Mouse (Mus musculus): ENCODE data around the gene Zbtb7a.
A peak's percentile ranks its signal among the peaks of the same experiment; 100 is the strongest.

The Zbtb7a gene

DNA sequence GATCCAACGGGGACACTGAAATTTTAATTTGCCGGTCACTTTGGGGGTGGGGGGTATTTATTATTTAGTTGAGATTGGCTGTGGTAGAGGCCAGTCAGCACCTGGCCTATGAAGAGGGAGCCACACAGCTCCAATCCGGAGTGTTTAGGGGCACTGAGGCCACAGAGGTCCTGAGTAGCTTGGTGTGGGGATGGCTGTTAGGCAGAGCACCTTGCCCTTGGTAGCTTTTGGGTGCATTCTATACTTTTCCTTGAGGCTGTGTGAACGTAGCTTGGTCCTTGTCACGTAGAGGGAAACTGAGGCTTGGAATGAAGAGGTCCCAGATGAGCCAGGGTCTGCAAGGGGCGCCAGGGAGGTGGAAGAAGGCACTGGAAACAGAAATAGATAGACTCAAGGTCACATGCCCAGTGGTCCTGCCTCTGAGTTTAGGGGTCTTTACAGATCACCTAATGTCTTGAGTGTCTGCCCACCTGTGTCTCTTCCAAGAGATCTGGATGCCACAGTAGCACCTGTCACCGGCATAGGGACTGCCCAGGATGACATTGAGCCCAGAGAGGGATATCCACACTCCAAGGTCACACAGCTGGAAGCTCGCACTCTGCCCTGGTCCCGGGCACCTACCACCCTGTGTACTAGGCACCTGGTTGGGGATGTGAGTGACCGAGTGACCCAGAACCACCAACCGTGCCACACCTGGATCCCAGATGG, 4.0 kb downstream of the Zbtb7a start:
- DNase-seq (ENCODE audit: low spot score): no peak

DNA sequence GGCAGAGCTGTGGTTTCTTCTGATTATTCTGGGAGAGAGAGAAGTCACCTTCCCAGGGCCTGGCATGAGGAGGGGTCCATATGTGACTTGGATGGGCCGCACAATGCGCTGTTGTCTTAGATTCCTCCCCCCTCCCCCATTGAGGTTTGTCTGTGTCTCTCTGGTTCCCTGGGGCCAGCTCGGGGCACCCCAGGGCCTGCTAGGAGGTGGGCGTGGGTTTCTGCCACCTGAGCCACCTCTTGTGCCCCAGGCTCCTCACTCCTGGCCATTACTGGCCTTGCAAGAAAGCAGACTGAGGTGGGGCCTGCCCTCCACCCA, 4.5 kb downstream of the Zbtb7a start:
- no peak for DNase-seq (ENCODE audit: low spot score)

DNA sequence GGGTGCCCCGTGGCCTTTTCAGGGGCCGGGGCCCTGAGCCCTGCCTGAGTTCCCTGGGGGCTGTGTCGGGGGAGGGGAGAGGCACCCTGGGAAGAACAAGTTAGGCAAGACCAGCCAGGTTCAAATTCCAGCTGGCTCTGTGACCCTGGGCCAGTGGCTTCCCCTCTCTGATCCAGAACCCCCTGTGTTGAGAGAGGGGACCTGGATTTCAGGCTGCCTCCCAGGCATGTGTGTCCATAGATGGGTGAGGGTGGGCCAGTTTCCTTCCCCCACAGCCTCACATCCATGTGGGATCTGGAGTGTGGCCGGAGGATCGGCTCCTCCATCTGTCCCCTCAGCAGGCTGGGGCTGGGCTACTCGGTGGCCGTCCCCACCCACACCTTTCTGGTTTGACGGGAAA, 5.0 kb downstream of the Zbtb7a start:
- peak; percentile 56 for DNase-seq (ENCODE audit: low spot score)

DNA sequence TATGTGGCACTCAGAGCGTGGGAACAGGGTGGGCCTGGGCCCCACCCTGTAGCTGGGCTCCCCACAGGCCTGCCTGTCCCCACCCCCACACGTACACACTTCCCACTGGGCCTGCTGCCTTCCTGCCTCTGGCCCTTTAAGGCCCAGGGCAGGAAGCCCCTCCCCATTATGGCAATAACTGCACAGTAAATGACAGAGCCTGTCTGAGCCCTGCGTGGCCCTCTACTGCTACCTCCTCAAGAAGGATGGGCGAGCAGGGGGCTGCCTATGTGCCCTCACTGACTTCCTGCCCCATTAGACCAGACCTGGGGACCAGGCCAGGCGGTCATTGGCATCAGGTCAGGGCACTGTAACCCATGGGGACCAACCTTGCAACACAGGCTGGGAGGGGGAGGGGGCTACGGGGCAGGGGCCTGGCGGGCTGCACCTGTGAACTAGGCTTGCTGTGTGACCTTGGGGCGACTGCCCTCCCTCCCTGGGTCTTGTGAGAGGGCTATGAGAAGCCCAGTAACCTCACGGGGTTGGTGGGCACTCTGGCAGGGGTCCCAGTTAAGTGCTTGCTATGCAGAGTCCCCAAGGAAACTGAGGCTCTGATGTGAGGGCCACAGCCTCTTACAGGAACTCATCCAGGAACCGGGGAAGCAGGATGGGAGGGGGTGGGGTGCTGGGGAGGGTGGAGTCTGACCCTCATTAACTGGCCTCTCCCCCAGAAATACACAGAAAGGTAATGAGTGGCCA, 5.9 kb downstream of the Zbtb7a start:
- no peak for DNase-seq (ENCODE audit: low spot score)

DNA sequence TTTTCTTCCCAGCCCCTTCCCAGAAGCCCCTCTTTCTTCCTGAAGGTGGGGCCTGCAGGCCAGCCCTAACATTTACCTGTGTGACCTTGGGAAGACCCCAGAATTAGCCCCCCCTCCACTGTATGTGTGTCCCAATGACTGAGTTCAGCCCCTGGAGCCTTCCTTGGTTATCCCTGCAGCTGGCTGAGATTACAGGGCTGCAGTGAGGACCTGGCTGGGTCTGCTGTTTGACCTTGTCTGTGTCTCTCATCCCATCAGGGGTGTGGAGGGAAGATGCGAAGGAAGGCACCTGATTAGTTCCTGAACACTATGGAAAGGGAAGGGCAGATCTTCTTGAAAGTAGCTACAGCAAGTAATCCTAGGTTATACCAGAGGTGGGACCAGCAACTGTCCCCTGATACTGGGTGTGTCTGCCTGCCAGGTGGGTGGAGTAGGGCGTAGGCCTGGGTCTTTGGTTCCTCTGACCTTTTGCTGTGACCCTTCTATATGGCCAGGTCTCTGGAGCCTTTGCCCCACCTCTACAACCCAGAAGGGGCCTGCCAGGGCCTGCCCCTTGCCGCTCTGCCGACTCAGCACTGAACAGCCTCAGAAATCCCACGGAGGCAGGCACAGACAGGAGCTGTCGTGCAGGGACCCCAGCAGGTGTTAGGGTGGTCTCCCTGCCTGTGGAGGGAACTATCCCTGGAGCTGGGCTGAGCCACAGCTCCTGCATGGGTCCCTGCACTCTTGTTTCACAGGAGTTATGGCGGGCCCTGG, 6.6 kb downstream of the Zbtb7a start:
- DNase-seq (ENCODE audit: low spot score): no peak

DNA sequence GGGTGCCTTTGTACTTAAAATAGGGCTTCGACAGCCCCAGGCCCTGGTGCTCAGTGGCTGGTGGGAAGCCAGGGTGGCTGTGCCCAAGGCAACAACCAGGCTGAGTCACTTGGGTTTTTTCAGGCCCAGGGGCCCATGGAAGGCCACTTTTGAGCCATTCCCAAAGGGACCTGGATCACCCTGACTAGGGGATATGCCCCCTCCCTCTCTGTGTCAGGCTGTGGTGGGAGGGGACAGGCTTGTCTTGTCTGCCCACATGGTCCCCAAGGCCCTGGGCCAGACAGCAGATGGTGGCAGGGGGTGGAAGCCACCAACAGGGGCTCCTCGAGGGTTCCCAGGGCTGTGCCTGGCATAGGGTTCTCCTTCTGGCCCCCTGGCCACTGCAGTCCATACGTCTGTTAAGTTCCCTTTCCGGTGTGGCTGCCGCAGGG, 7.5 kb downstream of the Zbtb7a start:
- DNase-seq (ENCODE audit: low spot score): no peak

DNA sequence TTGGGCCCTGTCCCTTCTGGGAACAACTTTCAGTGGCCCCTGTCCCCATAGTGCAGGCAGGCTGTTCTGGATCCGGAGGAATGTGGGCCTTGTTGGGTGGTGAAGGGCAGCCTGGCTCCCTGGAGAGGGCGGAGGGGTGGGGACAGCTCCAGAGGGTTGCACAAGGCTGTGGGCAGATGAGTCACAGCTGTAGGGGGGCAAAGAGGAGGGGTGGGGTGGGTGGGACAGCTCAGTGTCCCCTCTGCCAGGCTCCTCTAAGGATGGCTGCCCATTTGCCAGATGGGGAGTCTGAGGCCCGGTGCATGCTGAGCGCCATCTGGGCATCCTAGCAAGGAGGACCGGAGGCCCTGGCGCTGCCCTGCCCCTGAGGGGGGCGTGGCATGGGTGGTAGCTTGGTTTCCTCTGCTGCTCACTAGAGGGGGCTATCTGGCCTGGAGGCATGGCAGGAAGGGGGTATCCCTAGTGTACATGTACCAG, 8.2 kb downstream of the Zbtb7a start:
- no peak for DNase-seq (ENCODE audit: low spot score)

DNA sequence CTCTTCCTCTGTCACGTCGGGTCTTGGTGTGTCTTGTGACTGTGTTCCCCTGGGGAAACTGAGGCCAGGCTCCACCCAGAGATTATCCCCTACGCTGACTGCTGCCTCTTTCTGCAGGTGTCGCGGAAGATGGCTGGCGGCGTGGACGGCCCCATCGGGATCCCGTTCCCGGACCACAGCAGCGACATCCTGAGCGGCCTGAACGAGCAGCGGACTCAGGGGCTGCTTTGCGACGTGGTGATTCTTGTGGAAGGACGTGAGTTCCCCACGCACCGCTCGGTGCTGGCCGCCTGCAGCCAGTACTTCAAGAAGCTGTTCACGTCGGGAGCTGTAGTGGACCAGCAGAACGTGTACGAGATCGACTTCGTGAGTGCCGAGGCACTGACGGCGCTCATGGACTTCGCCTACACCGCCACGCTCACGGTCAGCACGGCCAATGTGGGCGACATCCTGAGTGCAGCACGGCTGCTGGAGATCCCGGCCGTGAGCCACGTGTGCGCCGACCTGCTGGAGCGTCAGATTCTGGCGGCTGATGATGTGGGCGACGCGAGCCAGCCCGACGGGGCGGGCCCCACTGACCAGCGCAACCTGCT, 8.9 kb downstream of the Zbtb7a start:
- DNase-seq (ENCODE audit: low spot score): no peak

DNA sequence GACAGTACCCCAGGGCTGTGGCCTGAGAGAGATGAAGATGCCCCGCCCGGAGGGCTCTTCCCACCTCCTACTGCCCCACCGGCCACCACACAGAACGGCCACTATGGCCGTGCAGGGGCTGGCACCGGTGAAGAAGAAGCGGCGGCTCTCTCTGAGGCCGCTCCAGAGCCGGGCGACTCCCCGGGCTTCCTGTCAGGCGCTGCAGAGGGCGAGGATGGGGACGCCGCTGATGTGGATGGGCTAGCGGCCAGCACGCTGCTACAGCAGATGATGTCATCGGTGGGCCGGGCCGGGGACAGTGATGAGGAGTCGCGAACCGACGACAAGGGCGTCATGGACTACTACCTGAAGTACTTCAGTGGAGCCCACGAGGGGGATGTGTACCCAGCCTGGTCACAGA, 9.6 kb downstream of the Zbtb7a start:
- DNase-seq (ENCODE audit: low spot score): no peak

GRCm38 (mm10) chr10:81145307-81145706, 10.3 kb downstream of the Zbtb7a start:
- DNase-seq (ENCODE audit: low spot score): no peak

GRCm38 (mm10) chr10:81145778-81146177, 10.8 kb downstream of the Zbtb7a start:
- no peak for DNase-seq (ENCODE audit: low spot score)

GRCm38 (mm10) chr10:81146296-81146695, 11.3 kb downstream of the Zbtb7a start:
- DNase-seq (ENCODE audit: low spot score): no peak

- no peak for DNase-seq (ENCODE audit: low spot score)
These were observed 16.2 kb downstream of the Zbtb7a start for GRCm38 (mm10) chr10:81151261-81151660.

- no peak for DNase-seq (ENCODE audit: low spot score)
These were observed 17.6 kb downstream of the Zbtb7a start for GRCm38 (mm10) chr10:81152609-81153008.

- DNase-seq (ENCODE audit: low spot score): no peak
These were observed 19.3 kb downstream of the Zbtb7a start for GRCm38 (mm10) chr10:81154313-81154712.

GRCm38 (mm10) chr10:81154736-81155135, 19.7 kb downstream of the Zbtb7a start:
- DNase-seq (ENCODE audit: low spot score): no peak

DNA sequence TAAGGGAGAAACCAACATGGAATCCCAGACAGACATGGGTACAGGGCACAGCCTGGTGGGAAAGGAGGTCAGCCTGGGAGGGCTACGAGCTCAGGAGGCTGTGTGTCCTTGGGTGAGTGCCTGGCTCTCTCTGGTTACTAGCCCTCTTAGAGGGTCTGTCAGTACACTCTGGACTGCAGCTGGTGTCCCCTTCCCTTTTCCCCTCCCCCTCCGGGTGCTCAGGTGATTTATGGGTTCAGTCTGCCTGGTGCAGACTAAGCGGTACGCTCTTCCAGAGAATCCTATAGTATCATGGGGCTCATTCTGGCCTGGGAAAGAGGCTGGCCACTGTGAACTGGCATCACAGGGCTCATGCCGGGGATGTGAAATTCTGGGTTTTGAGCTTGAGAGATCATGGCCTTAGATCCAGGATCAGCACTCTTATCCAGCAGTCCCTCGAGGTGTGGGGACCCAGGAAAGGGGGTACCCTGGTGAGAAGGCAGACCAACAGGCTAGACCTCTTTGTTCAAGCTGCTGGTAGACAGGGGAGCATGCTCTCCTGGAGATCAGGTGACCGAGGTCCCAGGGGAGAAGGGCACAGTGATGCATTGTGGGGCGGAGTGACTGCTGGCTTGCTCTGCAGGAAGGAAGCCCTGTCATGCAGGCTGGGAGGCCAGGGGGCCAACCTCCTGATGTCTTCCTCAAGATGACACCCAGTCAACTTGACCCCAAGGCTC, 26.7 kb downstream of the Zbtb7a start:
- no peak for DNase-seq (ENCODE audit: low spot score)

- no peak for DNase-seq (ENCODE audit: low spot score)
These were observed 27.3 kb downstream of the Zbtb7a start for GRCm38 (mm10) chr10:81162318-81162652.

DNA sequence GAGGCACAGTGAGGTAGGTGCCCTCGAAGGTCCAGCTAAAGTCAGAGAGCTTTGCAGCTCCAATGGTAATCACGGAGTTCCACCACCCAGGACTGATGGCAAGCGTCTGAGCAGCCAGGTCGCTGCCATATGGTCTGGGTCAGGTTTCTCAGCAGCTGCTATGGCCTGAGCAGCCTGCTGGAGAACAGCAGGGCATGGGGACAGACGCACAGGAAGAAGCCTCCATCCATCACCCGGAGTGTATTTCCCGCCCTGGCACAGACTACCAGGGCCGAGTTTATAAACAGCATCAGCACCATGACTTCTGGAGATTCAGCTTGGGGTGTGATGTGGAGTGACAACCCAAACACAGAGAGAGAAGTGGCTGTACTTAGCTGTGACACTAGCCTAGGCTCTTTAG, 30.1 kb downstream of the Zbtb7a start:
- DNase-seq (ENCODE audit: low spot score): no peak

- peak; percentile 100 for DNase-seq (ENCODE audit: low spot score)
These were observed 32.4 kb downstream of the Zbtb7a start, which contains the start of gene Pias4 for GRCm38 (mm10) chr10:81167200-81168086. TSS of gene Pias4 (minus strand) at chr10:81167923.

DNA sequence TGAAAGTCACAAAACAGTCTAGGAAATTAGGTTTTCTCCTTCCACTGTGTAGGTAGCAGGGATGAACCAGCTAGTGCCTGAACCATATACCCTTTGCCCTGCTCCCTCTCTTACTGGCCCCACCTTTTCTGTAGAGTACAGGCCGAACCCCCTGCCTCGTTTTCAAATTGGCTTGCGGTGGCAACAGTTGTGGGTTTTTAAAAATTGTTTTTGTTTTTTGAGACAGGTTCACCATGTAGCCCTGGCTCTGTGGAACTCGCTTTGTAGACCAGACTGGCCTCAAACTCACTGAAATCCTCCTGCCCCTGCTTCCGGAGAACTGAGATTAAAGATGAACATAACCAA, 33.0 kb downstream of the Zbtb7a start:
- DNase-seq (ENCODE audit: low spot score): no peak

Data from testis, postnatal 10 days (tissue).